Mouse (Mus musculus) embryonic facial prominence, embryonic 10.5 days (tissue): ENCODE results near the gene Rnf31. TPM values are rescaled to one million over a fixed set of nuclear protein-coding genes. Genes with fewer than 3 reads are reported as not detected.
A peak's percentile ranks its signal among the peaks of the same experiment; 100 is the strongest.

Experiments
- DNase-seq: peaks from one replicate; pipeline ENCODE4 v3.0.0-alpha.2; 2017; ENCODE audit warnings: low spot score
- H3K27ac ChIP-seq: fragments of 300-500 bp; sonication (generic); replicated peaks from 2 replicates; pipeline ENCODE4 v1.5.1; 2016; ENCODE audit warnings: mild to moderate bottlenecking
- H3K27me3 ChIP-seq: fragments of 300-500 bp; sonication (generic); replicated peaks from 2 replicates; pipeline ENCODE4 v1.6.1; 2016; ENCODE audit warnings: low read depth, mild to moderate bottlenecking; ENCODE audit not compliant: poor library complexity, severe bottlenecking
- H3K36me3 ChIP-seq: fragments of 300-500 bp; sonication (generic); replicated peaks from 2 replicates; pipeline ENCODE4 v1.6.1; 2016; ENCODE audit warnings: mild to moderate bottlenecking, moderate library complexity
- H3K4me1 ChIP-seq: fragments of 300-500 bp; sonication (generic); 2 replicates; pipeline ENCODE4 v1.6.1; 2016
- H3K4me3 ChIP-seq: fragments of 300-500 bp; sonication (generic); 2 replicates; pipeline ENCODE4 v1.5.1; 2016; ENCODE audit warnings: mild to moderate bottlenecking, moderate library complexity
- H3K9me3 ChIP-seq: fragments of 300-500 bp; sonication (generic); 2 replicates; pipeline ENCODE4 v1.6.1; 2016; ENCODE audit warnings: mild to moderate bottlenecking
- WGBS: fragments of 180-500 bp; shearing (Covaris S2); methylation state at CpG from one replicate; pipeline ENCODE4 v1.1.7; 2016; 5-methylcytosine and 5-hydroxymethylcytosine counted together
- polyA plus RNA-seq: library from polyadenylated mRNA; unstranded; fragments of >200 nt; fragmentation: Nextera tagmentation; extraction: Ambion mirVana; gene quantifications from 2 replicates; pipeline ENCODE4 v1.2.1, GENCODE M21; 2016

Rnf31 gene
- polyA plus RNA-seq, 1 experiment from 2014 or later = 18.6 TPM

DNA sequence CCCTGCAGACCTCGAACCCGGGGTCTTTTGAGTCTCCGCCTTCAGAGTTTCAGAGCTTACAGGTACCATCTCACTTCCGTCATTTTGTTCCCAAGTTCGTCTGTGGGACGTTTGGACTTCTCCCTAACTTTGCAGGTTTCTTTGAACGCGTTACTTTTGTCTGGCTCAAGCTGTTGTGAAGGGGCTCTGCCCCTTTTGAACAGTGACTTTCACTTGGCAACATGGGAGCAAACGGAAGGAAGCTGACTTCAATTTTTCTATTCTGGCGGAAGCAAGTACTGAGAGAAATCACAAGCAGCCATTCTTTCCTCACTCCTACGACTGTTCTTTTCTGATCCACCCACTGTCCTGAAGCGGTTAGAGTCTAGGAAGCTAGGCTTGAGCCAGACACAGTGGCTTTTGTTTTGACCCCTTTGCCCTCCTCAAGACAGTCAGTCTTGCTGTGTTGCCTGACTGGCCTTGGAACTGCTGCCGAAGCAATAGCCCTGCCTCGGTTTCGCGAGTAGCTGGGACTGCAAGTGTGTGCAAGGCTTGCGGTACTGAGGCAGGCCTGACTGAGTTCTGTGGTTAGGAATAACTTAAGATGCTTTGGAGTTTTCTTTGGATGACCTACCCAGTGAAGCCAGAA lies 52.9 kb downstream of the Rnf31 start:
- peaks cover 53% of the 10 kb centered on the region for H3K36me3 ChIP-seq
- H3K9me3 ChIP-seq = no peaks in the 10 kb centered on the region
- peaks cover 26% of the 10 kb centered on the region for H3K4me1 ChIP-seq
- peak overlapping the region; percentile 99 for H3K27ac ChIP-seq
- no peaks in the 10 kb centered on the region for H3K27me3 ChIP-seq
- peak overlapping the region; percentile 86 for H3K4me3 ChIP-seq
- 28% methylated on average over 17 of the region's 17 CpGs for WGBS
- DNase-seq = no peak

DNA sequence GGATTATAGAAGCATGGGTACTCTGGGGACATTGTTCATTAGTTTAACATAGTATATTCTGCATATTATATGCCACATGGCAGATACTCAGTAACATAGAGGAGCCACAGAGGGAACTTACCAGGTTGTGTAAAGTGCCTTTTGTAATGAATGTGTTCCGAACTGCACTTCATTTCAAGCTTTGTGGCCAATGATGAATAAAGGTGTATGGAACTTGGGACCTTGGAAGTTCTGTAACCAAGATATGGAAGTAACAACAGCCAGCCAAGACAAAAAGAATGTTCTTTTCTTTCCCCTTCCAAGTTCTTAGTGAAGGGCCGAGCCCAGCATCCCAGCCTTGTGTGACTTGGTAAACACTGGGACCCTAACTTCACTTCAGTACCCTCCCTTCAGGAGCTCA lies 58.4 kb downstream of the Rnf31 start, which contains the start of gene Tssk4:
Gene Tssk4 (plus strand): TSS at position 301 of the 400 bp plus-strand sequence.
- WGBS = 93% methylated on average over 2 of the region's 2 CpGs

GRCm38 (mm10) chr14:55651528-55651927 lies 60.0 kb downstream of the Rnf31 start:
- no peaks in the 10 kb centered on the region for H3K27me3 ChIP-seq
- no peaks in the 10 kb centered on the region for H3K9me3 ChIP-seq
- no peak overlapping the region for H3K4me3 ChIP-seq
- H3K4me1 ChIP-seq = peaks cover 3% of the 10 kb centered on the region; the same call in 1 of the 2 replicates
- no peak overlapping the region for H3K27ac ChIP-seq
- H3K36me3 ChIP-seq = peaks cover 18% of the 10 kb centered on the region
- 87% methylated on average over 7 of the region's 7 CpGs for WGBS
- no peak for DNase-seq

More for the DNA sequence above, 58.4 kb downstream of the Rnf31 start, which contains the start of gene Tssk4:
- Histone ChIP-seq H3K36me3 (peaks cover 33% of the 10 kb centered on the region), H3K9me3 (no peaks in the 10 kb centered on the region), H3K4me1 (peaks cover 8% of the 10 kb centered on the region), H3K4me3 (no peak within 1 kb of the TSS), H3K27me3 (no peaks in the 10 kb centered on the region), H3K27ac (no peak within 1 kb of the TSS)
- no peak for DNase-seq

Other genes with a start within 250 kb of the Rnf31 start
- gene Dhrs4, start 113.0 kb upstream of the Rnf31 start, polyA plus RNA-seq = 77.3 and 88.4 TPM in 2 replicates
- 3.4 and 3.5 TPM in 2 replicates for gene Carmil3, start 101.1 kb upstream of the Rnf31 start, polyA plus RNA-seq
- 0.59 and 0.64 TPM in 2 replicates for gene Cpne6, start 81.3 kb upstream of the Rnf31 start, polyA plus RNA-seq
- 0.05 TPM in 1 of 2 replicates, not detected in the other for gene Nrl, start 66.7 kb upstream of the Rnf31 start, polyA plus RNA-seq
- gene Pck2, start 51.4 kb upstream of the Rnf31 start, polyA plus RNA-seq = 20.7 and 23.6 TPM in 2 replicates
- 65.9 and 74.1 TPM in 2 replicates for gene Dcaf11, start 31.7 kb upstream of the Rnf31 start, polyA plus RNA-seq
- not detected in 2 replicates for gene A730061H03Rik, start 31.3 kb upstream of the Rnf31 start, polyA plus RNA-seq
- gene Fitm1, start 16.1 kb upstream of the Rnf31 start, polyA plus RNA-seq = 0.62 and 1.1 TPM in 2 replicates
- 105 and 108 TPM in 2 replicates for gene Psme1, start 13.6 kb upstream of the Rnf31 start, polyA plus RNA-seq
- 6.0 and 6.6 TPM in 2 replicates for gene Emc9, start 6.4 kb upstream of the Rnf31 start, polyA plus RNA-seq
- 173 and 186 TPM in 2 replicates for gene Psme2, start 595 bp upstream of the Rnf31 start, polyA plus RNA-seq
- gene Irf9, start 11.9 kb downstream of the Rnf31 start, polyA plus RNA-seq = 7.2 and 8.0 TPM in 2 replicates
- 6.5 and 7.1 TPM in 2 replicates for gene Rec8, start 26.3 kb downstream of the Rnf31 start, polyA plus RNA-seq
- 118 and 126 TPM in 2 replicates for gene Ipo4, start 44.2 kb downstream of the Rnf31 start, polyA plus RNA-seq
- gene Gm49378, start 46.2 kb downstream of the Rnf31 start, polyA plus RNA-seq = 0.89 and 1.4 TPM in 2 replicates
- 78.3 and 79.3 TPM in 2 replicates for gene Tm9sf1, start 52.1 kb downstream of the Rnf31 start, polyA plus RNA-seq
- gene Tssk4, start 58.5 kb downstream of the Rnf31 start, polyA plus RNA-seq = 0.74 and 0.82 TPM in 2 replicates
- gene Mdp1, start 68.8 kb downstream of the Rnf31 start, polyA plus RNA-seq = 62.1 and 66.3 TPM in 2 replicates
- 60.7 and 64.7 TPM in 2 replicates for gene Gmpr2, start 80.2 kb downstream of the Rnf31 start, polyA plus RNA-seq
- 628 and 638 TPM in 2 replicates for gene Nedd8, start 80.4 kb downstream of the Rnf31 start, polyA plus RNA-seq
- 65.8 and 69.2 TPM in 2 replicates for gene Tinf2, start 90.1 kb downstream of the Rnf31 start, polyA plus RNA-seq
- gene Tgm1, start 122.2 kb downstream of the Rnf31 start, polyA plus RNA-seq = 0.70 and 0.90 TPM in 2 replicates
- 29.7 and 35.3 TPM in 2 replicates for gene Rabggta, start 130.6 kb downstream of the Rnf31 start, polyA plus RNA-seq
- gene Dhrs1, start 154.0 kb downstream of the Rnf31 start, polyA plus RNA-seq = 57.4 and 69.6 TPM in 2 replicates
- gene Nop9, start 154.0 kb downstream of the Rnf31 start, polyA plus RNA-seq = 59.1 and 64.5 TPM in 2 replicates
- 0.16 TPM in 1 of 2 replicates, not detected in the other for gene Cideb, start 166.8 kb downstream of the Rnf31 start, polyA plus RNA-seq
- 0.13 and 0.39 TPM in 2 replicates for gene Ltb4r2, start 169.7 kb downstream of the Rnf31 start, polyA plus RNA-seq
- gene Ltb4r1, start 174.3 kb downstream of the Rnf31 start, polyA plus RNA-seq = 0.10 and 0.35 TPM in 2 replicates
- 10.7 and 11.4 TPM in 2 replicates for gene Adcy4, start 192.4 kb downstream of the Rnf31 start, polyA plus RNA-seq
- gene Ripk3, start 197.2 kb downstream of the Rnf31 start, polyA plus RNA-seq = 21.4 and 24.1 TPM in 2 replicates
- 94.5 and 113 TPM in 2 replicates for gene Nfatc4, start 231.4 kb downstream of the Rnf31 start, polyA plus RNA-seq